Mouse (Mus musculus) intestine, embryonic 15.5 days (tissue): Measurements from ENCODE around the gene Numb. TPM values are rescaled to one million over a fixed set of nuclear protein-coding genes. Genes with fewer than 3 reads are reported as not detected.

Source experiments
- ATAC-seq: fragments of 200-750 bp; cut with Nextera tagmentation; 2 replicates; pipeline ENCODE4 v1.8.0; 2017; ENCODE audit warnings: moderate TSS enrichment, moderate library complexity
- H3K27ac ChIP-seq: fragments of 300-500 bp; sonication (generic); 2 replicates; pipeline ENCODE4 v1.5.1; 2015; ENCODE audit warnings: mild to moderate bottlenecking, inconsistent platforms
- H3K27me3 ChIP-seq: fragments of 300-500 bp; sonication (generic); replicated peaks from 2 replicates; pipeline ENCODE4 v1.6.1; 2015; ENCODE audit warnings: inconsistent platforms
- H3K36me3 ChIP-seq: fragments of 300-500 bp; sonication (generic); 2 replicates; pipeline ENCODE4 v1.6.1; 2015; ENCODE audit warnings: inconsistent platforms
- H3K4me1 ChIP-seq: fragments of 300-500 bp; sonication (generic); replicated peaks from 2 replicates; pipeline ENCODE4 v1.6.1; 2015; ENCODE audit warnings: inconsistent platforms
- H3K4me2 ChIP-seq: fragments of 300-500 bp; sonication (generic); replicated peaks from 2 replicates; pipeline ENCODE4 v1.6.1; 2015; ENCODE audit warnings: mild to moderate bottlenecking, inconsistent platforms
- H3K4me3 ChIP-seq: fragments of 300-500 bp; sonication (generic); replicated peaks from 2 replicates; pipeline ENCODE4 v1.5.1; 2015; ENCODE audit warnings: inconsistent platforms
- H3K9ac ChIP-seq: fragments of 300-500 bp; sonication (generic); 2 replicates; pipeline ENCODE4 v1.6.1; 2015; ENCODE audit warnings: inconsistent platforms
- H3K9me3 ChIP-seq: fragments of 300-500 bp; sonication (generic); 2 replicates; pipeline ENCODE4 v1.6.1; 2016; ENCODE audit warnings: inconsistent platforms
- WGBS: fragments of 180-500 bp; shearing (Covaris S2); methylation state at CpG from one replicate; pipeline ENCODE4 v1.1.7; 2015; 5-methylcytosine and 5-hydroxymethylcytosine counted together
- polyA plus RNA-seq: library from polyadenylated mRNA; unstranded; fragments of >200 nt; fragmentation: Nextera tagmentation; extraction: Ambion mirVana; gene quantifications from 2 replicates; pipeline ENCODE4 v1.2.1, GENCODE M21; 2015

Gene Numb
- polyA plus RNA-seq, 1 experiment from 2014 or later, result 34.4 TPM

DNA sequence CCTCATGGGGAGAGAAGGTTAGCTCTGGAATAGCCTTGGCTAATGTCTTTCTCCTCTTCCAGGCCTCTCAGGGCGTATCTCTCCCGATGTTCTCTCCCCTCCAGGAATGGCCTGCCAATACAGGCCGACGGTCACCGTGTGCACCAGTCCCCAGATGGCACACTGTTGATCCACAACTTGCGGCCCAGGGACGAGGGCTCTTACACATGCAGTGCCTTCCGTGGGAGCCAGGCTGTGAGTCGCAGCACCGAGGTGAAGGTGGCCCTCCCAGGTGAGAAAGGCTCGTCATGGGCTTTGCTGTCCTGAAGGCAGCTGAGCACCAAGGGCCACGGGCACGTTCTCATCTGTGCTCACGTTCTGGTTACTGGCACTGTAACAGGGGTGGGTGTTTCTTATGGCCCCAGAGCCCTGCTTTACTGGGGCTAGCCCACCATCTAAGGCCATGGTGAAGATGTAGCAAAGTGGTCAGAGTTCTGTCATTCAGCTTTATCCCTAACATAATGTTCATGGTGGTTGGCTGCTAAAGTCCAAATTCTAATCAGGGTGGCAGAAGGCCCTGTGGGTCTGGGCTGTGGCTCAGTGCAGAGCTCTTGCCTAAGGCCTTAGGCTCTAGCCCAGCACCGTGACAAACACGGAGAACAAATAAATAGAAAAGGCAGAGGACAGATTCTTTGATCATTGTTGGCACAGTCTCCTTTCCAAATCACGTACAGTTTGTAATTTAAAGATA lies 132.5 kb downstream of the Numb start:
- no peak overlapping the region for H3K9ac ChIP-seq
- H3K4me1 ChIP-seq, result no peaks in the 10 kb centered on the region
- H3K4me3 ChIP-seq, result no peak overlapping the region
- no peaks in the 10 kb centered on the region for H3K27me3 ChIP-seq
- 87% methylated on average over 17 of the region's 17 CpGs for WGBS
- peaks cover 4% of the 10 kb centered on the region; the same call in 1 of the 2 replicates for H3K36me3 ChIP-seq
- no peak overlapping the region for H3K4me2 ChIP-seq
- no peak overlapping the region for H3K27ac ChIP-seq
- no peak for ATAC-seq
- H3K9me3 ChIP-seq, result no peaks in the 10 kb centered on the region

DNA sequence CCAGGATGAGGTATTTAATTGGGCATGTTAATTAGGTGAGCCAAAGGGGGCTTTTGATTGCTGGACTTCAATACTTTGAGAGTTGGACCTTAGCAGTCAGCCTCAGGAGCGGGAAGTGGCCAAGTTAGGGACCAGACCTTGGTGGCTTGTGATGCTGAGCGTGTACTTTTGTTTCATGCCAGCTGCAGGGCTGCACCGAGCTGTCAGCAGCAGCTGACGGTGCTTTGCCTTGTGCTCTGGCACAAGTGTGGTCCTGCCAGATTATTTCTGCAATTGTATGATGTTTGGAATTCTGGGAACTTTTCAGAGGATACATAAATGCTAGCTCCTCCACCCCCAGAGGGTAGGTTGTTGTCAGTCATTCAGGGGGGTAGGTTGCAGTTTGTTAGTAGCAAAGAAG lies 136.4 kb downstream of the Numb start:
- no peak overlapping the region for H3K27ac ChIP-seq
- H3K36me3 ChIP-seq, result no peaks in the 10 kb centered on the region
- H3K9ac ChIP-seq, result no peak overlapping the region
- H3K4me2 ChIP-seq, result no peak overlapping the region
- no peak overlapping the region for H3K4me3 ChIP-seq
- H3K4me1 ChIP-seq, result 0 out of 2 replicates have a peak, but pooled peaks cover 2% of the 10 kb centered on the region
- no peaks in the 10 kb centered on the region for H3K27me3 ChIP-seq
- WGBS, result 77% methylated on average over 4 of the region's 4 CpGs
- no peak for ATAC-seq
- H3K9me3 ChIP-seq, result no peaks in the 10 kb centered on the region

- Histone ChIP-seq H3K27me3 (no peaks in the 10 kb centered on the region), H3K4me3 (no peak overlapping the region), H3K27ac (no peak overlapping the region), H3K9ac (no peak overlapping the region), H3K4me2 (no peak overlapping the region), H3K4me1 (0 out of 2 replicates have a peak, but pooled peaks cover 2% of the 10 kb centered on the region), H3K9me3 (no peaks in the 10 kb centered on the region), H3K36me3 (no peaks in the 10 kb centered on the region)
- WGBS, result 85% methylated on average over 10 of the region's 10 CpGs
- ATAC-seq, result no peak
Measured at GRCm38 (mm10) chr12:83782669-83783068, 139.1 kb downstream of the Numb start.

DNA sequence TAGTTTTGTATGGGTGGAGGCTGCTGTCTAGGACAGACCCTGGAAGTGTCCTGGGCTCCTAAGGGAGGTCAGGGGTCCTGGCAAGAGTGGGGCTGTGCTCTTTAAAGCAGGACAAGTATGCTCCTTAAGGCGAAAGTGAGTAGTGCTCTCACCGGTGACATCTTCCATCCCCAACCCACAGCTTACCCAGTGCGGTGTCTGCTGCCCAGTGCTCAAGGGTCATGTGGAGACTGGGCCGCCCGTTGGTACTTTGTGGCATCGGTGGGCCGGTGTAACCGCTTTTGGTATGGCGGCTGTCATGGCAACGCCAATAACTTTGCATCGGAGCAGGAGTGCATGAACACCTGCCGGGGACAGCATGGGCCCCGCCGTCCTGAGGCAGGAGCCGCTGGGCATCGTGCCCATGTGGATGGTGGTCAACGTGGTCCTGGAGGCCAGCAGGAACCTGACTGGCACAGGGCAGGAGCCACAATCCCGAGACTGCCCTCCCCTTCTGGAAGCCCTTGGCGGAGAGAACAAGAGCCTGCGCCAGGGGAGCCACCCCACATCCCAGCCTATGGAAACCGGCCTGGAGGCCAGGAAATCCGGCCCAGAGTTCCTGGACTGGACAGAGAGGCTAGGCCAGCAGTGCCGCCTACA lies 140.0 kb downstream of the Numb start:
- ATAC-seq, result no peak
- 0 out of 2 replicates have a peak, but pooled peaks cover 2% of the 10 kb centered on the region for H3K4me1 ChIP-seq
- no peak overlapping the region for H3K9ac ChIP-seq
- H3K27ac ChIP-seq, result no peak overlapping the region
- no peaks in the 10 kb centered on the region for H3K27me3 ChIP-seq
- no peaks in the 10 kb centered on the region for H3K36me3 ChIP-seq
- no peak overlapping the region for H3K4me3 ChIP-seq
- 77% methylated on average over 23 of the region's 23 CpGs for WGBS
- H3K4me2 ChIP-seq, result no peak overlapping the region
- no peaks in the 10 kb centered on the region for H3K9me3 ChIP-seq

DNA sequence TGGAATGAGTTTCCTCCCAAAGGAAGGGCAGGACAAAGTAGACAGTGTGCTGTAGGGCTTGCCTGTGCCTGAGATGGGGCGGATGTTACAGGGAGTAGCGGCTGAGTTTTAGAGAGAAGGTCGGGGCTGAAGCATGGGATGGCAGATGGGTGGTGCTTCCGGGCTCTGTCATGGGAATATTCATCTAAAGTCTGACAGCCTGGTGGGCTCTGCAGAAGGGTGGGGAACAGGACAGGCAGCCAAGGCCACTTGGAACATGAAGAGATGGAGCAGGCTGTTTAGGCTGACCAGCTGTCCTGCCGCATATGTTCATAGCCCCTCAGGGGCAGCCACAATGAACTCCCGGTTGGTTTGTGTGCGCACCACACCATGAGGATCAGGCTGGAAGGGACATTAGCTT lies 140.5 kb downstream of the Numb start:
- no peak overlapping the region for H3K9ac ChIP-seq
- H3K27ac ChIP-seq, result no peak overlapping the region
- 58% methylated on average over 7 of the region's 7 CpGs for WGBS
- 0 out of 2 replicates have a peak, but pooled peaks cover 2% of the 10 kb centered on the region for H3K4me1 ChIP-seq
- no peak overlapping the region for H3K4me3 ChIP-seq
- no peaks in the 10 kb centered on the region for H3K9me3 ChIP-seq
- no peaks in the 10 kb centered on the region for H3K36me3 ChIP-seq
- ATAC-seq, result no peak
- no peak overlapping the region for H3K4me2 ChIP-seq
- H3K27me3 ChIP-seq, result no peaks in the 10 kb centered on the region

- 82% methylated on average over 3 of the region's 3 CpGs for WGBS
- H3K27me3 ChIP-seq, result no peaks in the 10 kb centered on the region
- no peak overlapping the region for H3K4me2 ChIP-seq
- H3K27ac ChIP-seq, result no peak overlapping the region
- no peak overlapping the region for H3K9ac ChIP-seq
- no peak overlapping the region for H3K4me3 ChIP-seq
- no peaks in the 10 kb centered on the region for H3K36me3 ChIP-seq
- H3K4me1 ChIP-seq, result 0 out of 2 replicates have a peak, but pooled peaks cover 2% of the 10 kb centered on the region
- H3K9me3 ChIP-seq, result no peaks in the 10 kb centered on the region
- ATAC-seq, result no peak
Measured at GRCm38 (mm10) chr12:83780181-83780580, 141.6 kb downstream of the Numb start.

- Histone ChIP-seq H3K36me3 (no peaks in the 10 kb centered on the region), H3K9ac (no peak overlapping the region), H3K27me3 (no peaks in the 10 kb centered on the region), H3K27ac (no peak overlapping the region), H3K4me1 (0 out of 2 replicates have a peak, but pooled peaks cover 2% of the 10 kb centered on the region), H3K4me3 (no peak overlapping the region), H3K9me3 (no peaks in the 10 kb centered on the region), H3K4me2 (no peak overlapping the region)
- no peak for ATAC-seq
- WGBS, result 89% methylated on average over 7 of the region's 7 CpGs
Measured at GRCm38 (mm10) chr12:83776766-83777165, 145.0 kb downstream of the Numb start.

- ATAC-seq, result no peak
- 79% methylated on average over 12 of the region's 12 CpGs for WGBS
- Histone ChIP-seq H3K4me1 (peaks cover 2% of the 10 kb centered on the region), H3K9ac (no peak overlapping the region), H3K27me3 (no peaks in the 10 kb centered on the region), H3K4me3 (no peak overlapping the region), H3K27ac (no peak overlapping the region), H3K4me2 (no peak overlapping the region), H3K9me3 (no peaks in the 10 kb centered on the region), H3K36me3 (no peaks in the 10 kb centered on the region)
Measured at GRCm38 (mm10) chr12:83775621-83776020, 146.1 kb downstream of the Numb start.

GRCm38 (mm10) chr12:83770418-83771256 lies 151.1 kb downstream of the Numb start:
- peaks cover 34% of the 10 kb centered on the region for H3K4me1 ChIP-seq
- no peaks in the 10 kb centered on the region for H3K27me3 ChIP-seq
- no peak overlapping the region for H3K4me3 ChIP-seq
- no peak overlapping the region for H3K9ac ChIP-seq
- 5% methylated on average over 25 of the region's 25 CpGs for WGBS
- H3K27ac ChIP-seq, result peak overlapping the region; percentile 44; the same call in 1 of the 2 replicates
- peak overlapping the region; percentile 49 for H3K4me2 ChIP-seq
- peak; percentile 60 for ATAC-seq
- H3K36me3 ChIP-seq, result no peaks in the 10 kb centered on the region
- H3K9me3 ChIP-seq, result no peaks in the 10 kb centered on the region

GRCm38 (mm10) chr12:83768235-83768899 lies 153.4 kb downstream of the Numb start:
- Histone ChIP-seq H3K9ac (no peak overlapping the region), H3K27ac (no peak overlapping the region), H3K4me3 (no peak overlapping the region), H3K9me3 (no peaks in the 10 kb centered on the region), H3K27me3 (no peaks in the 10 kb centered on the region), H3K36me3 (no peaks in the 10 kb centered on the region), H3K4me2 (no peak overlapping the region), H3K4me1 (peaks cover 43% of the 10 kb centered on the region)
- 61% methylated on average over 14 of the region's 14 CpGs for WGBS
- ATAC-seq, result no peak

DNA sequence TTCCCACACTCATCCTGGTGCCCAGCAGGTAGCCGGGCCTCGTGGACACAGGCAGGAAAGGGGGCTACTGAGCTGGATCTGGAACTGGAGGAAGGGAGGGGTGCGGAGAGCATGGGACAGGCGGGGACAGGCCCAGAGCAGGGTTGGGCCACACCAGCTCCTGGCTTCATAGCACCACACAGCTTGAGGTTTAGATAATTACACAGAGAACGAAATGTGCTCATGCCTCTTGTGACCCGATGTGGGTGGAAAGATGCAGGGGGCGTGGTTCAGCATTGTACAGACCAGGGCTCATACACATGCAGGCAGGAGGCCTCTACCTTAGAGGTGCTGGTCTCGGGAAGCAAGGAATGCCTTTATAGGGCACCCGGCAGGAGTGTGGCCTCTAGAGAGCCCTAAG lies 153.9 kb downstream of the Numb start:
- Histone ChIP-seq H3K4me3 (no peak overlapping the region), H3K27me3 (no peaks in the 10 kb centered on the region), H3K27ac (no peak overlapping the region), H3K9ac (no peak overlapping the region), H3K4me1 (peaks cover 47% of the 10 kb centered on the region), H3K36me3 (no peaks in the 10 kb centered on the region), H3K9me3 (no peaks in the 10 kb centered on the region), H3K4me2 (no peak overlapping the region)
- 72% methylated on average over 9 of the region's 9 CpGs for WGBS
- ATAC-seq, result no peak
